Mouse (Mus musculus): ENCODE measurements around the gene Rad23a. TPM values are rescaled to one million over a fixed set of nuclear protein-coding genes. Genes with fewer than 3 reads are reported as not detected.

The Rad23a gene
- polyA plus RNA-seq, 1 experiment from 2014 or later: 78.1 TPM

- H3K9me3 ChIP-seq (ENCODE audit: control insufficient read depth, low read length): no peaks in the 10 kb centered on the region
- H3K9ac ChIP-seq (replicated peaks; ENCODE audit: low read depth, low read length): no peak overlapping the region
- no peak overlapping the region for H3K27ac ChIP-seq (ENCODE audit: low read depth, low read length)
- peaks cover 20% of the 10 kb centered on the region; the same call in 1 of the 2 replicates for H3K4me1 ChIP-seq (ENCODE audit: control insufficient read depth, insufficient read depth, low read length)
- H3K4me2 ChIP-seq (ENCODE audit: low read depth, low read length): no peak overlapping the region
- no peaks in the 10 kb centered on the region for H3K36me3 ChIP-seq (ENCODE audit: control insufficient read depth, insufficient read depth, low read length)
- peaks cover 45% of the 10 kb centered on the region for H3K27me3 ChIP-seq (ENCODE audit: control insufficient read depth, insufficient read depth, low read length)
- 18% methylated on average over 11 of the region's 11 CpGs for WGBS
- ATAC-seq (ENCODE audit: low read depth): no peak
- H3K4me3 ChIP-seq (ENCODE audit: low read depth, low read length): no peak overlapping the region
Measured at GRCm38 (mm10) chr8:84788896-84789295, 51.6 kb downstream of the Rad23a start.

DNA sequence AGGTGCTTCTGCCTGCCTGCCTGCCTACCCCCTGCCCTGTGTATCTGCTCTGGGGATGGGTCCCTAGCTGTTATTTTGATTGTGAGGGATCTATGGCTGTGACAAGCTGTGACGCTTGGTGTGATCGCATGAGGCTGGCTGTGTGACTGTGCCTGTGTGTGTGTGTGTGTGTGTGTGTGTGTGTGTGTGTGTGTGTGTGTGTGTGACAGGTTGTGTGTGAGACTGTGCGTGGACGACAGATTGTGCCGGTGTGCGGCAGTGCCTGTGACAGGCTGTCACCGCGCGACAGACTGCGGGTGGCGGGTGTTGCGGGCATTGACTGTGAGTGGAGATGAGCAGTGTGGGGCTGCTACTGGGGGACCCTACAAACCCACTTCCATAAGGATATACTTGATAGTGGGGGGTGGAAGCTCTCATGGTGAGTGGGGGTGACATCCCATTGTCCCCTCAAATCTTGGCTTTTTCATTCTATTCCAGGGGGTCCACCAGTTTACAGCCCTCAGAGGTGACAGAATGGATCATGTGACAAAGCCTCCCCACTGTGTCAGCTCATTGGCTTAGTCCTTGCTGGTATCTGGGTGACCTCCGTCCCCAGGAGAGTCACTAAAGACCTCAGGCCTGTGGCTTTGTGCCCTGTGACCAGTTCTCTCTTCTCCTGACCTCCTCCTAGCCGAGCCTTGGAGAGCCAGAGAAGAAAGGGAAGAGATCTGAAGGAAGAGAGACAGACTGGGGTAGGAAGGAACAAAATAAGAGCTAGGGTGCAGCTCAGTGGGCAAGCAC is 52.8 kb downstream of the Rad23a start:
- WGBS: 11% methylated on average over 14 of the region's 14 CpGs
- Histone ChIP-seq H3K27me3 (ENCODE audit: control insufficient read depth, insufficient read depth, low read length) (peaks cover 49% of the 10 kb centered on the region), H3K36me3 (ENCODE audit: control insufficient read depth, insufficient read depth, low read length) (no peaks in the 10 kb centered on the region), H3K9ac (replicated peaks; ENCODE audit: low read depth, low read length) (no peak overlapping the region), H3K4me1 (ENCODE audit: control insufficient read depth, insufficient read depth, low read length) (peaks cover 20% of the 10 kb centered on the region; the same call in 1 of the 2 replicates), H3K4me3 (ENCODE audit: low read depth, low read length) (no peak overlapping the region), H3K9me3 (ENCODE audit: control insufficient read depth, low read length) (no peaks in the 10 kb centered on the region), H3K27ac (ENCODE audit: low read depth, low read length) (no peak overlapping the region), H3K4me2 (ENCODE audit: low read depth, low read length) (no peak overlapping the region)
- no peak for ATAC-seq (ENCODE audit: low read depth)

- WGBS: 9% methylated on average over 11 of the region's 11 CpGs
- Histone ChIP-seq H3K36me3 (ENCODE audit: control insufficient read depth, insufficient read depth, low read length) (no peaks in the 10 kb centered on the region), H3K9me3 (ENCODE audit: control insufficient read depth, low read length) (no peaks in the 10 kb centered on the region), H3K27me3 (ENCODE audit: control insufficient read depth, insufficient read depth, low read length) (peaks cover 53% of the 10 kb centered on the region), H3K4me2 (ENCODE audit: low read depth, low read length) (peak overlapping the region; percentile 5; the same call in 1 of the 2 replicates), H3K4me1 (ENCODE audit: control insufficient read depth, insufficient read depth, low read length) (peaks cover 20% of the 10 kb centered on the region; the same call in 1 of the 2 replicates), H3K27ac (ENCODE audit: low read depth, low read length) (no peak overlapping the region), H3K9ac (replicated peaks; ENCODE audit: low read depth, low read length) (no peak overlapping the region), H3K4me3 (ENCODE audit: low read depth, low read length) (no peak overlapping the region)
- no peak for ATAC-seq (ENCODE audit: low read depth)
Measured at GRCm38 (mm10) chr8:84786801-84787467, 53.5 kb downstream of the Rad23a start.

DNA sequence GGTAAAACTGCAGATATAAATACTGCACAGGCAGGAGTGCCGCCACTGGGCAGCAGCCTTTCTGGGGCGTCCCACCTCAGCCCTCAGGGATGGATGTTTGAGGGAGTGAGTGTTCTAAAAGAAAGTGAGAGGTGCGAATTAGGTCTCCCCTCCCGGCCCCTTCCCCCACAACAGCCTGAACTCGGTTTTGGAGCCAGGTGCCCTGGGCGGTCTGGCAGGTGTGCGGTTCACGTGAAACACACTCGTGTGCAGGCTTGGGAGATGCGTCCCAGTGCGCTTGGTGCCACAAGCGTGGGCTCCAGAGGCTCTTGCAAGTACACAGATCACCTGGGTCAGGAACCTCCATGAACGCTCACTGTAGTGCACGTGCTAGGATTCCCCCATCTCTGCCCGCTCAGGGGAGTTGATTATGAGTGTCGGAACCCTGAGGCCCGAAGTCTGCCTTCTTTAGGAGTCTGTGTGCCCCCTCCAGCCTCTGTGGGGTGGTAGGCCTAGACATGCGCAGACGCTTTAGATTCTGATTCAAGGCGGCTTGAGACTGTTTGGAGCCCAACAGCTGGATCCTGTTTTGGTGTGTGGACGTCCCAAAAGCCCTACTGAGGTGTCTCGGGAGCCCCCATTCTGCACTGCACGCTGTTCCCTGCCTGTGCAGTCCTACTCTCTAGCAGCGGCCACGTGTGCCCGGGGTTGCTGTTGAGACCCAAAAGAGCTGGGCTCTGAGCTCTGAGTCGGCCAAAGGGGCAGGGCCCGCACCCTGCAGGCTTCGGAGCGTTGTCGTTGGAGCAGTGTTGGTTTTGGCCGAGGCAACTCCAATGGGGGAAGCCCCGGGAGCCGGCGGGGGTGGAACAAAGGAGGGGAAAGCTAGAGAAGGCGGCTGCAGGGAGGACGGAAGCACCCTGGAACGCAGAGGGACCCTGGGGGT is 54.4 kb downstream of the Rad23a start:
- peaks cover 20% of the 10 kb centered on the region; the same call in 1 of the 2 replicates for H3K4me1 ChIP-seq (ENCODE audit: control insufficient read depth, insufficient read depth, low read length)
- H3K9ac ChIP-seq (replicated peaks; ENCODE audit: low read depth, low read length): no peak overlapping the region
- H3K4me3 ChIP-seq (ENCODE audit: low read depth, low read length): no peak overlapping the region
- no peak overlapping the region for H3K27ac ChIP-seq (ENCODE audit: low read depth, low read length)
- no peaks in the 10 kb centered on the region for H3K9me3 ChIP-seq (ENCODE audit: control insufficient read depth, low read length)
- no peak for ATAC-seq (ENCODE audit: low read depth)
- 7% methylated on average over 38 of the region's 38 CpGs for WGBS
- H3K4me2 ChIP-seq (ENCODE audit: low read depth, low read length): peak overlapping the region; percentile 5; the same call in 1 of the 2 replicates
- H3K27me3 ChIP-seq (ENCODE audit: control insufficient read depth, insufficient read depth, low read length): peaks cover 62% of the 10 kb centered on the region
- H3K36me3 ChIP-seq (ENCODE audit: control insufficient read depth, insufficient read depth, low read length): no peaks in the 10 kb centered on the region

DNA sequence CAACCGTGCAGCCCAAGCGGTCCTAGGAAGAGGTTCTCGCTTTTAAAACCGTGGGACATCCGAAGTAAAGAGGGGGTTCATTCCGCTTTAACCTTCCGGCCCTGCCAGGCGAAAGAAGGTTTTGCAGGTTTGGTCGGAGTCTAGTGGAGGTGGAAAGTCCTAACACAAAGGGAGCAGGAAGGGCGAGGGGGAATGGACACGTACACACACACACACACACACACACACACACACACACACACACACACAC is 55.0 kb downstream of the Rad23a start:
- Histone ChIP-seq H3K4me1 (ENCODE audit: control insufficient read depth, insufficient read depth, low read length) (peaks cover 20% of the 10 kb centered on the region; the same call in 1 of the 2 replicates), H3K27me3 (ENCODE audit: control insufficient read depth, insufficient read depth, low read length) (peaks cover 59% of the 10 kb centered on the region), H3K27ac (ENCODE audit: low read depth, low read length) (no peak overlapping the region), H3K36me3 (ENCODE audit: control insufficient read depth, insufficient read depth, low read length) (no peaks in the 10 kb centered on the region), H3K9me3 (ENCODE audit: control insufficient read depth, low read length) (no peaks in the 10 kb centered on the region), H3K4me3 (ENCODE audit: low read depth, low read length) (no peak overlapping the region), H3K4me2 (ENCODE audit: low read depth, low read length) (peak overlapping the region; percentile 29; the same call in 1 of the 2 replicates), H3K9ac (replicated peaks; ENCODE audit: low read depth, low read length) (no peak overlapping the region)
- no peak for ATAC-seq (ENCODE audit: low read depth)
- 9% methylated on average over 11 of the region's 11 CpGs for WGBS

- 4% methylated on average over 48 of the region's 48 CpGs for WGBS
- peaks cover 17% of the 10 kb centered on the region; the same call in 1 of the 2 replicates for H3K4me1 ChIP-seq (ENCODE audit: control insufficient read depth, insufficient read depth, low read length)
- H3K27ac ChIP-seq (ENCODE audit: low read depth, low read length): no peak overlapping the region
- no peak overlapping the region for H3K4me3 ChIP-seq (ENCODE audit: low read depth, low read length)
- peak overlapping the region; percentile 29 for H3K4me2 ChIP-seq (ENCODE audit: low read depth, low read length)
- H3K9me3 ChIP-seq (ENCODE audit: control insufficient read depth, low read length): no peaks in the 10 kb centered on the region
- H3K27me3 ChIP-seq (ENCODE audit: control insufficient read depth, insufficient read depth, low read length): peaks cover 57% of the 10 kb centered on the region
- ATAC-seq (ENCODE audit: low read depth): no peak; the same call in 1 of the 2 replicates
- H3K9ac ChIP-seq (replicated peaks; ENCODE audit: low read depth, low read length): 0 out of 2 replicates have a peak overlapping the region, but pooled peaks have one; percentile 0
- H3K36me3 ChIP-seq (ENCODE audit: control insufficient read depth, insufficient read depth, low read length): no peaks in the 10 kb centered on the region
Measured at GRCm38 (mm10) chr8:84784681-84785505, 55.6 kb downstream of the Rad23a start.

Small RNA genes lying within 50 kb of the gene (microRNA-seq; reads per million reads assigned to microRNA genes)
- 1.7 reads per million for gene Mir7069

Other genes starting within 250 kb of the Rad23a start
- gene Ier2, start 177.8 kb downstream of the Rad23a start, polyA plus RNA-seq (2014; fragmentation: Nextera tagmentation; extraction: Ambion mirVana): 14.4 and 20.9 TPM in 2 replicates
- 59.8 and 70.2 TPM in 2 replicates for gene Trmt1, start 154.4 kb downstream of the Rad23a start, polyA plus RNA-seq (2014; fragmentation: Nextera tagmentation; extraction: Ambion mirVana)
- 15.3 and 16.6 TPM in 2 replicates for gene Nacc1, start 152.8 kb downstream of the Rad23a start, polyA plus RNA-seq (2014; fragmentation: Nextera tagmentation; extraction: Ambion mirVana)
- 1.3 and 3.6 TPM in 2 replicates for gene Lyl1, start 139.2 kb downstream of the Rad23a start, polyA plus RNA-seq (2014; fragmentation: Nextera tagmentation; extraction: Ambion mirVana)
- gene G430095P16Rik, start 117.7 kb downstream of the Rad23a start, polyA plus RNA-seq (2014; fragmentation: Nextera tagmentation; extraction: Ambion mirVana): 0.76 and 1.8 TPM in 2 replicates
- gene Nfix, start 40.3 kb downstream of the Rad23a start, polyA plus RNA-seq (2014; fragmentation: Nextera tagmentation; extraction: Ambion mirVana): 68.2 and 91.5 TPM in 2 replicates
- 12.3 and 16.9 TPM in 2 replicates for gene Dand5, start 17.8 kb downstream of the Rad23a start, polyA plus RNA-seq (2014; fragmentation: Nextera tagmentation; extraction: Ambion mirVana)
- 33.1 and 39.8 TPM in 2 replicates for gene Gadd45gip1, start 9.1 kb downstream of the Rad23a start, polyA plus RNA-seq (2014; fragmentation: Nextera tagmentation; extraction: Ambion mirVana)
- gene Calr, start 6.3 kb upstream of the Rad23a start, polyA plus RNA-seq (2014; fragmentation: Nextera tagmentation; extraction: Ambion mirVana): 615 and 623 TPM in 2 replicates
- 90.9 and 98.2 TPM in 2 replicates for gene Farsa, start 16.3 kb upstream of the Rad23a start, polyA plus RNA-seq (2014; fragmentation: Nextera tagmentation; extraction: Ambion mirVana)
- 14.2 and 24.5 TPM in 2 replicates for gene Syce2, start 31.4 kb upstream of the Rad23a start, polyA plus RNA-seq (2014; fragmentation: Nextera tagmentation; extraction: Ambion mirVana)
- 33.5 and 34.2 TPM in 2 replicates for gene Gcdh, start 53.3 kb upstream of the Rad23a start, polyA plus RNA-seq (2014; fragmentation: Nextera tagmentation; extraction: Ambion mirVana)
- gene Klf1, start 61.3 kb upstream of the Rad23a start, polyA plus RNA-seq (2014; fragmentation: Nextera tagmentation; extraction: Ambion mirVana): 0.44 and 0.80 TPM in 2 replicates
- gene Dnase2a, start 67.9 kb upstream of the Rad23a start, polyA plus RNA-seq (2014; fragmentation: Nextera tagmentation; extraction: Ambion mirVana): 5.0 and 5.3 TPM in 2 replicates
- 75.6 and 79.8 TPM in 2 replicates for gene Mast1, start 96.7 kb upstream of the Rad23a start, polyA plus RNA-seq (2014; fragmentation: Nextera tagmentation; extraction: Ambion mirVana)
- gene Rtbdn, start 106.3 kb upstream of the Rad23a start, polyA plus RNA-seq (2014; fragmentation: Nextera tagmentation; extraction: Ambion mirVana): 1.3 and 3.5 TPM in 2 replicates
- not detected in 2 replicates for gene Gm49661, start 128.8 kb upstream of the Rad23a start, polyA plus RNA-seq (2014; fragmentation: Nextera tagmentation; extraction: Ambion mirVana)
- 1,214 and 1,252 TPM in 2 replicates for gene Prdx2, start 128.9 kb upstream of the Rad23a start, polyA plus RNA-seq (2014; fragmentation: Nextera tagmentation; extraction: Ambion mirVana)
- 45.7 and 48.0 TPM in 2 replicates for gene Rnaseh2a, start 129.1 kb upstream of the Rad23a start, polyA plus RNA-seq (2014; fragmentation: Nextera tagmentation; extraction: Ambion mirVana)
- gene Junb, start 138.1 kb upstream of the Rad23a start, polyA plus RNA-seq (2014; fragmentation: Nextera tagmentation; extraction: Ambion mirVana): 5.4 and 8.4 TPM in 2 replicates
- 25.5 and 31.2 TPM in 2 replicates for gene Hook2, start 149.9 kb upstream of the Rad23a start, polyA plus RNA-seq (2014; fragmentation: Nextera tagmentation; extraction: Ambion mirVana)
- 0.12 TPM in 1 of 2 replicates, not detected in the other for gene Best2, start 173.9 kb upstream of the Rad23a start, polyA plus RNA-seq (2014; fragmentation: Nextera tagmentation; extraction: Ambion mirVana)
- 119 and 128 TPM in 2 replicates for gene Asna1, start 184.6 kb upstream of the Rad23a start, polyA plus RNA-seq (2014; fragmentation: Nextera tagmentation; extraction: Ambion mirVana)
- 153 and 161 TPM in 2 replicates for gene Trir, start 186.2 kb upstream of the Rad23a start, polyA plus RNA-seq (2014; fragmentation: Nextera tagmentation; extraction: Ambion mirVana)
- 30.8 and 45.8 TPM in 2 replicates for gene Tnpo2, start 196.2 kb upstream of the Rad23a start, polyA plus RNA-seq (2014; fragmentation: Nextera tagmentation; extraction: Ambion mirVana)
- 57.0 and 66.3 TPM in 2 replicates for gene Fbxw9, start 219.4 kb upstream of the Rad23a start, polyA plus RNA-seq (2014; fragmentation: Nextera tagmentation; extraction: Ambion mirVana)
- 1.4 TPM in 1 of 2 replicates, not detected in the other for gene Gm5741, start 227.3 kb upstream of the Rad23a start, polyA plus RNA-seq (2014; fragmentation: Nextera tagmentation; extraction: Ambion mirVana)
- gene Dhps, start 231.1 kb upstream of the Rad23a start, polyA plus RNA-seq (2014; fragmentation: Nextera tagmentation; extraction: Ambion mirVana): 115 and 123 TPM in 2 replicates
- 120 and 134 TPM in 2 replicates for gene Wdr83os, start 240.1 kb upstream of the Rad23a start, polyA plus RNA-seq (2014; fragmentation: Nextera tagmentation; extraction: Ambion mirVana)
- gene Wdr83, start 240.6 kb upstream of the Rad23a start, polyA plus RNA-seq (2014; fragmentation: Nextera tagmentation; extraction: Ambion mirVana): 47.2 and 47.9 TPM in 2 replicates
- 15.4 and 20.9 TPM in 2 replicates for gene Man2b1, start 242.6 kb upstream of the Rad23a start, polyA plus RNA-seq (2014; fragmentation: Nextera tagmentation; extraction: Ambion mirVana)

Data from neural tube, embryonic 14.5 days (tissue).